Mouse (Mus musculus) stomach, embryonic 14.5 days (tissue): ENCODE measurements around the gene C1qtnf7. TPM values are rescaled to one million over a fixed set of nuclear protein-coding genes. Genes with fewer than 3 reads are reported as not detected.
A peak's percentile ranks its signal among the peaks of the same experiment; 100 is the strongest.

Experiments
- ATAC-seq: fragments of 200-750 bp; cut with Nextera tagmentation; 2 replicates; pipeline ENCODE4 v1.8.0; 2017; ENCODE audit warnings: low read depth, moderate TSS enrichment; ENCODE audit not compliant: insufficient number of reproducible peaks, insufficient read depth, low FRiP score
- H3K27ac ChIP-seq: fragments of 300-500 bp; sonication (generic); 2 replicates; pipeline ENCODE4 v1.5.1; 2014; ENCODE audit warnings: mild to moderate bottlenecking, low read length, moderate library complexity, mixed read lengths
- H3K27me3 ChIP-seq: fragments of 300-500 bp; sonication (generic); 2 replicates; pipeline ENCODE4 v1.6.1; 2014; ENCODE audit warnings: low read length, control low read depth, mixed read lengths; ENCODE audit not compliant: control insufficient read depth, insufficient read depth
- H3K36me3 ChIP-seq: fragments of 300-500 bp; sonication (generic); 2 replicates; pipeline ENCODE4 v1.6.1; 2014; ENCODE audit warnings: mild to moderate bottlenecking, control low read depth, low read length, moderate library complexity, mixed read lengths; ENCODE audit not compliant: control insufficient read depth, insufficient read depth
- H3K4me1 ChIP-seq: fragments of 300-500 bp; sonication (generic); 2 replicates; pipeline ENCODE4 v1.6.1; 2014; ENCODE audit warnings: low read length, control low read depth, mixed read lengths; ENCODE audit not compliant: control insufficient read depth, insufficient read depth
- H3K4me2 ChIP-seq: fragments of 300-500 bp; sonication (generic); replicated peaks from 2 replicates; pipeline ENCODE4 v1.6.1; 2014; ENCODE audit warnings: low read depth, low read length, control low read depth
- H3K4me3 ChIP-seq: fragments of 300-500 bp; sonication (generic); 2 replicates; pipeline ENCODE4 v1.5.1; 2014; ENCODE audit warnings: low read depth, low read length, control low read depth
- H3K9ac ChIP-seq: fragments of 300-500 bp; sonication (generic); replicated peaks from 2 replicates; pipeline ENCODE4 v1.6.1; 2014; ENCODE audit warnings: low read depth, mild to moderate bottlenecking, control low read depth, low read length, moderate library complexity, mixed read lengths
- H3K9me3 ChIP-seq: fragments of 300-500 bp; sonication (generic); 2 replicates; pipeline ENCODE4 v1.6.1; 2016; ENCODE audit warnings: low read depth, low read length, control low read depth; ENCODE audit not compliant: control insufficient read depth
- WGBS: fragments of 180-500 bp; shearing (Covaris S2); extraction: QIAGEN DNeasy Blood & Tissue Kit; methylation state at CpG from one replicate; pipeline ENCODE4 v1.1.7; 2014; 5-methylcytosine and 5-hydroxymethylcytosine counted together
- polyA plus RNA-seq: library from polyadenylated mRNA; unstranded; fragments of >200 nt; fragmentation: Nextera tagmentation; extraction: Ambion mirVana; gene quantifications from 2 replicates; pipeline ENCODE4 v1.2.1, GENCODE M21; 2014

The C1qtnf7 gene
- polyA plus RNA-seq, 1 experiment from 2014 or later, result 17.3 TPM

- Histone ChIP-seq H3K4me1 (no peaks in the 10 kb centered on the region), H3K36me3 (no peaks in the 10 kb centered on the region), H3K27ac (no peak overlapping the region), H3K4me2 (no peak overlapping the region), H3K9me3 (no peaks in the 10 kb centered on the region), H3K27me3 (no peaks in the 10 kb centered on the region), H3K9ac (no peak overlapping the region), H3K4me3 (no peak overlapping the region)
- ATAC-seq, result no peak
- WGBS, result 82% methylated on average over 3 of the region's 3 CpGs
These were observed 88.2 kb downstream of the C1qtnf7 start for GRCm38 (mm10) chr5:43603559-43603958.

DNA sequence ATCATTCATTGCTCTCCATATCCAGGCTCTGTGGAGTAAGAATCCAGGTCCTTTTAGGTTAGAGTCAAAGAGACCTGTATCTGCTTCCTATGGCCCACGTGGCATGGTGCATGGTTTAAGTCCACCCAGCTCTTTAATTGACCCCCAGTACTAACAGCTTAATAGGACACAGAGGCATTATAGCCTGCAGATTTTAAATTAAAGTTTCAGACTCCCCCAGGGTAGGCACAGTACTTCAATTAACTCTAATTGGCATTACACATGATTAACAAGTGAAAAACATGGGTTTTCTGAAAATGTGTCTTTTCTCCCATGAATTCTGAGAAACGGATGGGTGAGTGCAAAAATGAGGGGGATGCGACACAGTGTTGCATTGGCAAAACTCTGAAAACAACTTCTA is 92.7 kb downstream of the C1qtnf7 start:
- no peak for ATAC-seq
- no peak overlapping the region for H3K4me2 ChIP-seq
- 83% methylated on average over 3 of the region's 3 CpGs for WGBS
- no peaks in the 10 kb centered on the region for H3K27me3 ChIP-seq
- no peaks in the 10 kb centered on the region for H3K36me3 ChIP-seq
- H3K9me3 ChIP-seq, result no peaks in the 10 kb centered on the region
- no peak overlapping the region for H3K4me3 ChIP-seq
- H3K9ac ChIP-seq, result no peak overlapping the region
- H3K4me1 ChIP-seq, result no peaks in the 10 kb centered on the region
- no peak overlapping the region for H3K27ac ChIP-seq

GRCm38 (mm10) chr5:43609760-43610159 is 94.4 kb downstream of the C1qtnf7 start:
- no peaks in the 10 kb centered on the region for H3K36me3 ChIP-seq
- no peak overlapping the region for H3K27ac ChIP-seq
- no peak overlapping the region for H3K4me3 ChIP-seq
- WGBS, result 63% methylated on average over 1 of the region's 1 CpGs
- no peak for ATAC-seq
- no peak overlapping the region for H3K9ac ChIP-seq
- H3K9me3 ChIP-seq, result no peaks in the 10 kb centered on the region
- no peak overlapping the region for H3K4me2 ChIP-seq
- H3K27me3 ChIP-seq, result no peaks in the 10 kb centered on the region
- no peaks in the 10 kb centered on the region for H3K4me1 ChIP-seq

- no peak overlapping the region for H3K4me3 ChIP-seq
- H3K27ac ChIP-seq, result no peak overlapping the region
- H3K9ac ChIP-seq, result no peak overlapping the region
- no peak for ATAC-seq
- H3K36me3 ChIP-seq, result no peaks in the 10 kb centered on the region
- H3K9me3 ChIP-seq, result no peaks in the 10 kb centered on the region
- WGBS, result 67% methylated on average over 7 of the region's 7 CpGs
- no peak overlapping the region for H3K4me2 ChIP-seq
- H3K27me3 ChIP-seq, result no peaks in the 10 kb centered on the region
- no peaks in the 10 kb centered on the region for H3K4me1 ChIP-seq
These were observed 106.4 kb downstream of the C1qtnf7 start for GRCm38 (mm10) chr5:43621575-43622299.

GRCm38 (mm10) chr5:43625407-43625806 is 110.1 kb downstream of the C1qtnf7 start:
- Histone ChIP-seq H3K4me2 (no peak overlapping the region), H3K4me1 (no peaks in the 10 kb centered on the region), H3K9me3 (no peaks in the 10 kb centered on the region), H3K27me3 (no peaks in the 10 kb centered on the region), H3K4me3 (no peak overlapping the region), H3K36me3 (no peaks in the 10 kb centered on the region), H3K27ac (no peak overlapping the region), H3K9ac (no peak overlapping the region)
- WGBS, result 84% methylated on average over 4 of the region's 4 CpGs
- no peak for ATAC-seq

DNA sequence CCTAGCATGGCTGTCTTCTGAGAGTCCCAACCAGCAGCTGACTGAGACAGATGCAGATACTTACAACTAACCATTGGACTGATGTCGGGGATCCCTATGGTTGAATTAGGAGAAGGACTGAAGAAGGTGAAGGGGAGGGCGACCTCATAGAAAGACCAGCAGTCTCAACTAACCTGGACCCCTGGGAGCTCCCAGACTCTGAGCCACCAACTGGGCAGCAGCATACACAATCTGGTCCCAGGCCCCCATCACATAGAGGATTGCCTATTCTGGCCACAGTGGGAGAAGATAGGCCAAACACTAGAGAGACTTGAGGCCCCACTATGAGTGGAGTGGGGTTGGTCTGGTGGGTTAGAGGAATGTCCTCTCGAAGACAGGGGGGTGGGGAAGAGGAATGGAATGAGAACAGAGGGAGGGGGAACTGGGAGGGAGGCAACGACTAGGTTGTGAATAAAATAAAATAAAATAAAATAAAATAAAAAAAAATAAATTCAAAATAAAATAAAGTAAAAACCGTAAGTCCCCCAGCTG is 118.8 kb downstream of the C1qtnf7 start:
- Histone ChIP-seq H3K36me3 (no peaks in the 10 kb centered on the region), H3K4me3 (no peak overlapping the region), H3K27ac (no peak overlapping the region), H3K9me3 (no peaks in the 10 kb centered on the region), H3K4me1 (no peaks in the 10 kb centered on the region), H3K27me3 (no peaks in the 10 kb centered on the region), H3K4me2 (no peak overlapping the region), H3K9ac (no peak overlapping the region)
- ATAC-seq, result no peak
- 79% methylated on average over 5 of the region's 5 CpGs for WGBS

- Histone ChIP-seq H3K36me3 (no peaks in the 10 kb centered on the region), H3K9ac (no peak overlapping the region), H3K4me1 (no peaks in the 10 kb centered on the region), H3K4me2 (no peak overlapping the region), H3K4me3 (no peak overlapping the region), H3K27me3 (no peaks in the 10 kb centered on the region), H3K27ac (no peak overlapping the region), H3K9me3 (no peaks in the 10 kb centered on the region)
- 27% methylated on average over 9 of the region's 9 CpGs for WGBS
- peak; percentile 23; the same call in 1 of the 2 replicates for ATAC-seq
These were observed 119.3 kb downstream of the C1qtnf7 start for GRCm38 (mm10) chr5:43634602-43635081.

GRCm38 (mm10) chr5:43645020-43645419 is 129.7 kb downstream of the C1qtnf7 start:
- ATAC-seq, result no peak
- WGBS, result 70% methylated on average over 4 of the region's 4 CpGs

More at GRCm38 (mm10) chr5:43645020-43645419, 129.7 kb downstream of the C1qtnf7 start:
- H3K4me2 ChIP-seq, result no peak overlapping the region
- no peaks in the 10 kb centered on the region for H3K36me3 ChIP-seq
- no peak overlapping the region for H3K4me3 ChIP-seq
- H3K9me3 ChIP-seq, result no peaks in the 10 kb centered on the region
- H3K4me1 ChIP-seq, result no peaks in the 10 kb centered on the region
- H3K9ac ChIP-seq, result no peak overlapping the region
- no peaks in the 10 kb centered on the region for H3K27me3 ChIP-seq
- H3K27ac ChIP-seq, result no peak overlapping the region
